Mouse (Mus musculus) embryonic facial prominence, embryonic 11.5 days (tissue): ENCODE measurements at regions not wholly inside any gene's neighbourhood (a gene's known extent, or its start where the extent isn't known, plus 50 kb on each side); places are given as distances from the start of the nearest gene placed in this dataset.

Source experiments
- ATAC-seq: fragments of 200-750 bp; cut with Nextera tagmentation; replicated peaks from 2 replicates; pipeline ENCODE4 v1.8.0; 2017; ENCODE audit warnings: low read depth; ENCODE audit not compliant: insufficient number of reproducible peaks, low FRiP score, low TSS enrichment
- DNase-seq: peaks from one replicate; pipeline ENCODE4 v3.0.0-alpha.2; 2015; ENCODE audit warnings: low spot score
- H3K27ac ChIP-seq: fragments of 300-500 bp; sonication (generic); replicated peaks from 2 replicates; pipeline ENCODE4 v1.5.1; 2014; ENCODE audit warnings: mild to moderate bottlenecking, low read depth, low read length, control low read depth
- H3K27me3 ChIP-seq: fragments of 300-500 bp; sonication (generic); 2 replicates; pipeline ENCODE4 v1.6.1; 2014; ENCODE audit warnings: mild to moderate bottlenecking, low read length, moderate library complexity, mixed read lengths; ENCODE audit not compliant: control insufficient read depth, insufficient read depth
- H3K36me3 ChIP-seq: fragments of 300-500 bp; sonication (generic); replicated peaks from 2 replicates; pipeline ENCODE4 v1.6.1; 2014; ENCODE audit warnings: low read depth, mild to moderate bottlenecking, low read length, moderate library complexity, mixed read lengths; ENCODE audit not compliant: control insufficient read depth, insufficient read depth
- H3K4me1 ChIP-seq: fragments of 300-500 bp; sonication (generic); 2 replicates; pipeline ENCODE4 v1.6.1; 2014; ENCODE audit warnings: low read length, mixed read lengths; ENCODE audit not compliant: control insufficient read depth, insufficient read depth
- H3K4me2 ChIP-seq: fragments of 300-500 bp; sonication (generic); 2 replicates; pipeline ENCODE4 v1.6.1; 2014; ENCODE audit warnings: low read depth, mild to moderate bottlenecking, control low read depth, low read length, moderate library complexity
- H3K4me3 ChIP-seq: fragments of 300-500 bp; sonication (generic); 2 replicates; pipeline ENCODE4 v1.5.1; 2014; ENCODE audit warnings: low read depth, low read length, control low read depth
- H3K9ac ChIP-seq: fragments of 300-500 bp; sonication (generic); replicated peaks from 2 replicates; pipeline ENCODE4 v1.6.1; 2014; ENCODE audit warnings: mild to moderate bottlenecking, control low read depth, low read length
- H3K9me3 ChIP-seq: fragments of 300-500 bp; sonication (generic); replicated peaks from 2 replicates; pipeline ENCODE4 v1.6.1; 2016; ENCODE audit warnings: mild to moderate bottlenecking, low read length, inconsistent platforms, mixed read lengths; ENCODE audit not compliant: control insufficient read depth
- WGBS: fragments of 180-500 bp; shearing (Covaris S2); extraction: QIAGEN DNeasy Blood & Tissue Kit; methylation state at CpG from one replicate; pipeline ENCODE4 v1.1.7; 2014; 5-methylcytosine and 5-hydroxymethylcytosine counted together

- H3K4me3 ChIP-seq, result no peak overlapping the region
- DNase-seq (no peak), ATAC-seq (peak; percentile 8; the same call in 1 of the 2 replicates)
- H3K4me1 ChIP-seq, result peaks cover 27% of the 10 kb centered on the region
- no peaks in the 10 kb centered on the region for H3K9me3 ChIP-seq
- H3K27ac ChIP-seq, result peak overlapping the region; percentile 79
- no peaks in the 10 kb centered on the region for H3K27me3 ChIP-seq
- H3K9ac ChIP-seq, result peak overlapping the region; percentile 72
- peak overlapping the region; percentile 57 for H3K4me2 ChIP-seq
- H3K36me3 ChIP-seq, result no peaks in the 10 kb centered on the region
- 29% methylated on average over 6 of the region's 6 CpGs for WGBS
These were observed 146.6 kb downstream of the Zfp36l1 start for GRCm38 (mm10) chr12:79966289-79966615.

GRCm38 (mm10) chr12:79965471-79966288 lies 147.1 kb downstream of the Zfp36l1 start:
- H3K9me3 ChIP-seq, result no peaks in the 10 kb centered on the region
- H3K4me1 ChIP-seq, result peaks cover 21% of the 10 kb centered on the region
- H3K4me3 ChIP-seq, result peak overlapping the region; percentile 30
- H3K36me3 ChIP-seq, result no peaks in the 10 kb centered on the region
- DNase-seq (peak; percentile 79), ATAC-seq (peak; percentile 46; the same call in 1 of the 2 replicates)
- peak overlapping the region; percentile 57 for H3K4me2 ChIP-seq
- WGBS, result 2% methylated on average over 46 of the region's 46 CpGs
- H3K27me3 ChIP-seq, result no peaks in the 10 kb centered on the region
- H3K9ac ChIP-seq, result peak overlapping the region; percentile 72
- H3K27ac ChIP-seq, result peak overlapping the region; percentile 79

- no peak overlapping the region for H3K9ac ChIP-seq
- H3K9me3 ChIP-seq, result no peaks in the 10 kb centered on the region
- no peak overlapping the region for H3K27ac ChIP-seq
- peaks cover 11% of the 10 kb centered on the region for H3K4me1 ChIP-seq
- WGBS, result 73% methylated on average over 9 of the region's 9 CpGs
- H3K36me3 ChIP-seq, result no peaks in the 10 kb centered on the region
- ATAC-seq, result no peak
- H3K27me3 ChIP-seq, result no peaks in the 10 kb centered on the region
- no peak overlapping the region for H3K4me3 ChIP-seq
- no peak for DNase-seq
- H3K4me2 ChIP-seq, result no peak overlapping the region
These were observed 149.3 kb downstream of the Zfp36l1 start for GRCm38 (mm10) chr12:79963443-79964025.

GRCm38 (mm10) chr12:79962649-79963236 lies 150.1 kb downstream of the Zfp36l1 start:
- H3K4me3 ChIP-seq, result no peak overlapping the region
- no peak overlapping the region for H3K27ac ChIP-seq
- H3K9ac ChIP-seq, result no peak overlapping the region
- H3K4me1 ChIP-seq, result peaks cover 11% of the 10 kb centered on the region
- ATAC-seq (no peak), DNase-seq (no peak)
- 93% methylated on average over 11 of the region's 11 CpGs for WGBS
- no peaks in the 10 kb centered on the region for H3K9me3 ChIP-seq
- no peak overlapping the region for H3K4me2 ChIP-seq
- no peaks in the 10 kb centered on the region for H3K27me3 ChIP-seq
- H3K36me3 ChIP-seq, result no peaks in the 10 kb centered on the region

GRCm38 (mm10) chr12:79961881-79962280 lies 150.9 kb downstream of the Zfp36l1 start:
- H3K9ac ChIP-seq, result no peak overlapping the region
- H3K27me3 ChIP-seq, result no peaks in the 10 kb centered on the region
- H3K4me2 ChIP-seq, result no peak overlapping the region
- ATAC-seq, result no peak
- no peak overlapping the region for H3K27ac ChIP-seq
- peaks cover 7% of the 10 kb centered on the region for H3K4me1 ChIP-seq
- 92% methylated on average over 4 of the region's 4 CpGs for WGBS
- H3K4me3 ChIP-seq, result no peak overlapping the region
- DNase-seq, result no peak
- no peaks in the 10 kb centered on the region for H3K36me3 ChIP-seq
- H3K9me3 ChIP-seq, result no peaks in the 10 kb centered on the region

- Histone ChIP-seq H3K4me1 (peaks cover 5% of the 10 kb centered on the region), H3K27me3 (no peaks in the 10 kb centered on the region), H3K9me3 (no peaks in the 10 kb centered on the region), H3K4me3 (no peak overlapping the region), H3K4me2 (no peak overlapping the region), H3K9ac (no peak overlapping the region), H3K36me3 (no peaks in the 10 kb centered on the region), H3K27ac (no peak overlapping the region)
- DNase-seq (no peak), ATAC-seq (no peak)
- 91% methylated on average over 6 of the region's 6 CpGs for WGBS
These were observed 151.7 kb downstream of the Zfp36l1 start for GRCm38 (mm10) chr12:79961076-79961475.

- H3K27ac ChIP-seq, result no peak overlapping the region
- H3K9ac ChIP-seq, result no peak overlapping the region
- H3K4me2 ChIP-seq, result no peak overlapping the region
- DNase-seq (no peak), ATAC-seq (no peak)
- 71% methylated on average over 4 of the region's 4 CpGs for WGBS
- no peaks in the 10 kb centered on the region for H3K27me3 ChIP-seq
- H3K4me3 ChIP-seq, result no peak overlapping the region
- H3K9me3 ChIP-seq, result no peaks in the 10 kb centered on the region
- H3K4me1 ChIP-seq, result no peaks in the 10 kb centered on the region
- no peaks in the 10 kb centered on the region for H3K36me3 ChIP-seq
These were observed 152.4 kb downstream of the Zfp36l1 start for GRCm38 (mm10) chr12:79960446-79960845.
